Mouse (Mus musculus) intestine, postnatal 0 days (tissue): ENCODE measurements around the gene Gpr22. TPM values are rescaled to one million over a fixed set of nuclear protein-coding genes. Genes with fewer than 3 reads are reported as not detected.

ENCODE experiments used
- ATAC-seq: fragments of 200-750 bp; cut with Nextera tagmentation; 2 replicates; pipeline ENCODE4 v1.8.0; 2017; ENCODE audit warnings: mild to moderate bottlenecking, moderate TSS enrichment, moderate library complexity
- H3K27ac ChIP-seq: fragments of 300-500 bp; sonication (generic); 2 replicates; pipeline ENCODE4 v1.5.1; 2014; ENCODE audit warnings: mild to moderate bottlenecking, low read depth, low read length, moderate library complexity
- H3K27me3 ChIP-seq: fragments of 300-500 bp; sonication (generic); replicated peaks from 2 replicates; pipeline ENCODE4 v1.6.1; 2014; ENCODE audit warnings: low read length, mixed read lengths; ENCODE audit not compliant: control insufficient read depth, insufficient read depth
- H3K36me3 ChIP-seq: fragments of 300-500 bp; sonication (generic); 2 replicates; pipeline ENCODE4 v1.6.1; 2014; ENCODE audit warnings: mild to moderate bottlenecking, moderate library complexity; ENCODE audit not compliant: control insufficient read depth, insufficient read depth
- H3K4me1 ChIP-seq: fragments of 300-500 bp; sonication (generic); replicated peaks from 2 replicates; pipeline ENCODE4 v1.6.1; 2014; ENCODE audit warnings: antibody characterized with exemption, low read length, mixed read lengths; ENCODE audit not compliant: control insufficient read depth, insufficient read depth
- H3K4me2 ChIP-seq: fragments of 300-500 bp; sonication (generic); replicated peaks from 2 replicates; pipeline ENCODE4 v1.6.1; 2014; ENCODE audit warnings: low read depth, mild to moderate bottlenecking, moderate library complexity
- H3K4me3 ChIP-seq: fragments of 300-500 bp; sonication (generic); 2 replicates; pipeline ENCODE4 v1.5.1; 2014; ENCODE audit warnings: low read depth, low read length
- H3K9ac ChIP-seq: fragments of 300-500 bp; sonication (generic); 2 replicates; pipeline ENCODE4 v1.6.1; 2014; ENCODE audit warnings: mild to moderate bottlenecking, low read depth, low read length
- H3K9me3 ChIP-seq: fragments of 300-500 bp; sonication (generic); 2 replicates; pipeline ENCODE4 v1.6.1; 2016; ENCODE audit warnings: mixed run types; ENCODE audit not compliant: control insufficient read depth
- CTCF ChIP-seq: sonication (generic); IDR thresholded peaks from 2 replicates; pipeline ENCODE4 v1.5.1; 2016; ENCODE audit warnings: low read depth, mild to moderate bottlenecking, control low read depth, antibody characterized with exemption, moderate library complexity
- WGBS: fragments of 180-500 bp; shearing (Covaris S2); extraction: QIAGEN DNeasy Blood & Tissue Kit; methylation state at CpG from one replicate; pipeline ENCODE4 v1.1.7; 2014; 5-methylcytosine and 5-hydroxymethylcytosine counted together
- polyA plus RNA-seq: library from polyadenylated mRNA; unstranded; fragments of >200 nt; fragmentation: Nextera tagmentation; extraction: Ambion mirVana; gene quantifications from 2 replicates; pipeline ENCODE4 v1.2.1, GENCODE M21; 2015

The Gpr22 gene
- polyA plus RNA-seq, 1 experiment from 2014 or later, result 3.2 TPM

GRCm38 (mm10) chr12:31730126-31730525, 16.4 kb upstream of the Gpr22 start:
- Histone ChIP-seq H3K4me2 (no peak overlapping the region), H3K9ac (no peak overlapping the region), H3K27ac (no peak overlapping the region), H3K9me3 (no peaks in the 10 kb centered on the region), H3K36me3 (no peaks in the 10 kb centered on the region), H3K4me3 (no peak overlapping the region), H3K27me3 (no peaks in the 10 kb centered on the region), H3K4me1 (no peaks in the 10 kb centered on the region)
- TF ChIP-seq CTCF, result no peak
- 96% methylated on average over 1 of the region's 1 CpGs for WGBS
- ATAC-seq, result no peak

- Histone ChIP-seq H3K9me3 (no peaks in the 10 kb centered on the region), H3K9ac (no peak overlapping the region), H3K4me1 (no peaks in the 10 kb centered on the region), H3K27me3 (no peaks in the 10 kb centered on the region), H3K4me2 (no peak overlapping the region), H3K27ac (no peak overlapping the region), H3K4me3 (no peak overlapping the region), H3K36me3 (no peaks in the 10 kb centered on the region)
- WGBS, result 45% methylated on average over 1 of the region's 1 CpGs
- no peak for ATAC-seq
- no peak for TF ChIP-seq CTCF
Observed at GRCm38 (mm10) chr12:31726707-31727106, 13.0 kb upstream of the Gpr22 start.

DNA sequence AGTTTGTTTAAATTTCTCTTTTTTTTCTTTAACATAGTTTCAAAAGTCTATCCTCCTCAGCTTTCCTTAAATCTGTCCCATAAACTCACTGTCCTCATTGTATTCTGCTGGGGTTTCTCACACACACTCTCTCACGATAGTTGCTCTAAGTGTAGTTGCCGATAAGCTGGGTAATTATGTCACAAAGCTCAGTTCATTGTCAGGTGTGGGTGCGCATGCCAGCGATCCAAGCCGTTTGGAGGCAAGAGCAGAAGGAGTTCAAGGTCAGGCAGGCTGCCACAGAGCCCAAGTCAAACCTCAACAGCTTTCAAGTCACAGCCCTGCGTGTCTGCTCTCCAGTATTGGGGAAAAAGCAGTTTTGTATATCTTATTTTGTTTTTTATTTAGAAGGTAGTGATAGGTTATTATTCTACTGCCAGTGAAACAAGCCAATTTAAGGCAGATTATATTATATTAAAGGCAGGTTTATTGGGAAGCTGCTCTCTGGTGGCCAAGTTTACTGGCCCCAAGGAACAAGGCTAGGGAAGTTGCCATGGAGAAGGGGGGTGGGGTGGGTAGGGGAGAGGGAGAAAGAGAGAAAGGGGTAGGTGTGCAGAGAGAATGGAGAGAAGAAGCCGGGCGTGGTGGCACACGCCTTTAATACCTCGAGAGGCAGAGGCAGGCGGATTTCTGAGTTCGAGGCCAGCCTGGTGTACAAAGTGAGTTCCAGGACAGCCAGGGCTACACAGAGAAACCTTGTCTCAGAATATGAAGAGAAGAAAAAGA, 11.9 kb upstream of the Gpr22 start:
- ATAC-seq, result no peak
- Histone ChIP-seq H3K27ac (no peak overlapping the region), H3K4me2 (no peak overlapping the region), H3K36me3 (no peaks in the 10 kb centered on the region), H3K9ac (no peak overlapping the region), H3K9me3 (no peaks in the 10 kb centered on the region), H3K4me1 (no peaks in the 10 kb centered on the region), H3K27me3 (no peaks in the 10 kb centered on the region), H3K4me3 (no peak overlapping the region)
- 66% methylated on average over 12 of the region's 12 CpGs for WGBS
- TF ChIP-seq CTCF, result no peak

GRCm38 (mm10) chr12:31724576-31724975, 10.8 kb upstream of the Gpr22 start:
- no peak for ATAC-seq
- Histone ChIP-seq H3K4me3 (no peak overlapping the region), H3K27ac (no peak overlapping the region), H3K4me2 (no peak overlapping the region), H3K27me3 (no peaks in the 10 kb centered on the region), H3K36me3 (no peaks in the 10 kb centered on the region), H3K9me3 (no peaks in the 10 kb centered on the region), H3K4me1 (no peaks in the 10 kb centered on the region), H3K9ac (no peak overlapping the region)
- TF ChIP-seq CTCF, result no peak
- WGBS, result 87% methylated on average over 3 of the region's 3 CpGs

DNA sequence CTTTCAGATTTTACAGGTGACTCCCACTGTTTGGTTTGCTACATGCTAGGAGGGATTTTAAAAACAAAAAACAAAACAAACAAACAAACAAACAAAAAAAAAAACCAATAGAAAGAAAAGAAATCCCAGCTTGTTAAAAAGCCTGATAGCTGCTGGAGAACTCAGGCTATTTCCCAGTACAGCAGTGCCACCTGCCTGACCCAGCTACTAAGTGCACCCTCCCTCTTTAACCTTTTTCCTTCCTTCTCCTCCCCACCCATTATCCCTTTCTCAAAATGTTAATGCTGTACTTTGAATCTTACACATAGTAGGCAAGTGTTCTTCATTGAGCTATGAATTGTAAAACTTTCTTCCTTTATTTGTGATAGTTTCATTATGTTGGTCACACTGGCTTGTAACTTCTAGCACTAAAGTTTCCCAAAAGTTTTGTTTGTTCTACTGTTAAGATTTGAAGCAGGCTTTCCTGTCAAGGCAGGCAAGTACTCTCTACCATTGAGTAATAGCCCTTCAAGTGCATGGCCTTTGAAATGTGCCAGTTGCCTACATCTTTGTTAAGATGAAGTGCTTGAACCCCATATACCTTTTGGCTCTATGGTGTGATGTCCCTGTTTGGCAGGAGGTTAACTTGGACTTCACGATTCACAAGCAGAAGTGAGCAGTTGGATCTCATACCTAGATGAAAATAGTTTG, 6.0 kb upstream of the Gpr22 start:
- WGBS, result 87% methylated on average over 1 of the region's 1 CpGs
- Histone ChIP-seq H3K27me3 (no peaks in the 10 kb centered on the region), H3K9me3 (no peaks in the 10 kb centered on the region), H3K4me3 (no peak overlapping the region), H3K4me1 (0 out of 2 replicates have a peak, but pooled peaks cover 3% of the 10 kb centered on the region), H3K27ac (no peak overlapping the region), H3K4me2 (no peak overlapping the region), H3K9ac (no peak overlapping the region), H3K36me3 (no peaks in the 10 kb centered on the region)
- no peak for ATAC-seq
- peak; percentile 76 for TF ChIP-seq CTCF

GRCm38 (mm10) chr12:31714070-31714469, 323 bp upstream of the Gpr22 start:
- Histone ChIP-seq H3K9ac (no peak overlapping the region), H3K9me3 (no peaks in the 10 kb centered on the region), H3K4me2 (no peak overlapping the region), H3K27ac (no peak overlapping the region), H3K27me3 (no peaks in the 10 kb centered on the region), H3K4me1 (peaks cover 3% of the 10 kb centered on the region; the same call in 1 of the 2 replicates), H3K36me3 (no peaks in the 10 kb centered on the region), H3K4me3 (no peak overlapping the region)
- WGBS, result 84% methylated on average over 3 of the region's 3 CpGs
- TF ChIP-seq CTCF, result no peak
- ATAC-seq, result no peak
